Mouse (Mus musculus) liver, adult (tissue): ENCODE measurements at regions not wholly inside any gene's neighbourhood (a gene's known extent, or its start where the extent isn't known, plus 50 kb on each side); places are given as distances from the start of the nearest gene placed in this dataset.

Experiments
- GATA4 ChIP-seq: IDR thresholded peaks from 2 replicates; pipeline ENCODE4 v1.6.1; 2014; ENCODE audit warnings: mild to moderate bottlenecking, low read length; ENCODE audit not compliant: insufficient replicate concordance

DNA sequence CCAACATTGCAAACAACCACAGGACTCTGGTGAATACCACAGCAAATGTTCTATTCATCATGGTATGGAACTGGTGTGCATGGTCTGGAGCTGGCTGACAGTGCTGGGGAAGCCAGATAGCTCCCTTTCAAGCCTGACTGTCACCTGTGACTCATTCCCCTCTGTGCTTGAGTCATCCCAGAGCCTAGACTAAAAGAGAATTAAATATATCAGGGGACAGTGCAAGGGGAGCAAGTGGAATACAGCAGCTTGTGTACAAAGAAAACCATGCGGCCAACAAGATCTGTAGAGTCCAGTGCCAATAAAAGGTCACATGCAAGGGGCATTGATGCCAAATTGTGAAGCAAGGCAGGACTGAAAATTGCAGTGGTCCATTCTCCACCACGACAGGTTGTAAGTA lies 117.7 kb downstream of the Pah start:
- no peak for TF ChIP-seq GATA4

DNA sequence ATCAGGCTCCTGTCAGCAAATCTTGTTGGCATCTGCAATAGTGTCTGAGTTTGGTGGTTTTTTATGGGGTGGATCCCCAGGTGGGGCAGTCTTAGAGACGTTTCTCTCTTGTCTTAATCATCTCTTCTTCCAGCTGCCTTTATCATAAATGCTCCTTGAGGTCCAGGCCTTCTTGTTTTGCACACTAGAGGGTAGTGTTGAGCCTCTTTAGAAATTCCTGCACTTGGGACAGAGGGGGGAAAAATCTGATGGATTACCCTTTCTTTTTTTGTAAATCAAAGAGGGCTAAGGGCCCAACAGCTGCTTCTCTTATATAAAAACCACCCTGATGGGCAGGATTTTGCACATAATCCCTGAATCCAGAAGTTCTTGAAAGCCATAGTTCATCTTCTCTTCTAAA lies 127.5 kb downstream of the Pah start:
- no peak for TF ChIP-seq GATA4

DNA sequence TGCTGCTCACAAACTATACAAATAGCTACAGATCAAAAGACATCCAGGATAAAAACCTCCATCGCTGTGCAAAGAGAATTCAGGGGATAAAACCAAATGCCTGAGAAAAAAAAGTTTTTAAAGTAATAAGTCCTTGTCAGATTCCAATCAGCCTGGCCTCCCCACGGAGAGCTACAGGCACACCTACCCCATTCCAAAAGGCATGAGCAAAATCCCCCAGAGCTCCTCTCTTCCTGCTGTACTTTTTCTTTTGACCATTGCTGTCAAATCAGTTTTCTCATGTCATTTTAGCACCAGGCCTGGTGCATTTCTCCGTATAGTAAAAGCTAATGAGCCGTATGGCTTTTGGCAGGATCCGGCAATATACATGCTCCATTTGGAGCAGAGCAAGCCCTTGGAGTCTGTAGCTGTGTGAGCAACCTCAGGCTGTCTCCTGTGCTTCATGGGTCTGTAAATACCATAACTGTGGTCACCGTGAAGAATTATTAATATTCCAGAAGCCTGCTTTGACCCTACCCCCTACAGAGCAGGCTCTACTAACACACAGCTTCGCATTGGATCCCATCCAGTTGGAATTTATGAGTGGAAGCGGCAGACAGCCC lies 130.6 kb downstream of the Pah start:
- no peak for TF ChIP-seq GATA4

DNA sequence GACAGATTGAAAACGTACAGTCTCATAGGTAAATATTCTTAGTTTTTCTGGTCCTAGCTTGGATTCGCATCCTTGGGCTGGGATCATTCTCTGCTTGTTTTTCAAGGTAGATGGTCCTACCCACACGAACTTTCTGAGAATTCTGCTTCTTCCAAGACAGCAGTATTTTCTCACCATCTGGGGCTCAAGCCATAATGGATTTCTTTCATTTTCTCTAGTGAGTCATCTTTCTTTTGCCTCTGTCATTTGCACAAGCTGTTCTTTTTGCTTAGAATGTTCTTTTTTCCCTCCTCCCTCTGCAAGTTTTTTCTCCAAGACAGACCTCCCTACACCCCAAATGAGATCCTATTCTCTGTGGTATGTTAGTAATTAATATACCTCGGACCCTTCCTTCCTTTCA lies 132.5 kb downstream of the Pah start:
- no peak for TF ChIP-seq GATA4

DNA sequence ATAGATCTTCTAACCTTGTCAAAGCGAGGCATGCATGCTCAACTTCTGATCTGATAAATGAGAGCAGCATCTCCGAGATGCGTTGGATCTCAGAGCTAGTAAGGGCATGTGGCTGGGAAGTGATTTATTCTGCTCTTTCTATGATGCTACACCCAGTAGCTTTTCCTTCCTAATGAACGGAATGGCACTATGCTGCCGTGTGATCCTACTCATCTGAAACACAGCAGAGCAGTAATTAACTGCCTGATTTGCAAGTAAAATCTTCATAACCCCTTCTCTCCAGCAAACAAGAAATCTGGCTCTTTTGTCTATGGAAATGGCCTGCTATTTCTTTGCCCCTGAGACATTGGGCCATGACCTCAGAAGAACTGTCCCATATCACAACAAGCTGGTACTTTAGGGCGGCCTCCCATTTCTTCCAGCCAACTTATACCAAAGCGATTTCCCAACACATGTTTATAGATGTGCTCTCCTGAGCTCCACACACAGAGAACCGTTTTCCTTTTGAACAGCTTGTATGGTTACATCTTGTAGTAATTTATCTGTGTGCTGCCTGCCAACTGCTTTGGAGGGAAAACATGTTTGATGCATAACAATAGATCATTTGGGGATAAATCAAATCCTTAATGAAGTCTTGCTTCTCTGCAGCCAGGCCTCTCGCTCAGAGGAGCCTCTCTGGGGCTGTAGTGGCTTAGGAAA lies 144.6 kb downstream of the Pah start:
- TF ChIP-seq GATA4, result no peak

DNA sequence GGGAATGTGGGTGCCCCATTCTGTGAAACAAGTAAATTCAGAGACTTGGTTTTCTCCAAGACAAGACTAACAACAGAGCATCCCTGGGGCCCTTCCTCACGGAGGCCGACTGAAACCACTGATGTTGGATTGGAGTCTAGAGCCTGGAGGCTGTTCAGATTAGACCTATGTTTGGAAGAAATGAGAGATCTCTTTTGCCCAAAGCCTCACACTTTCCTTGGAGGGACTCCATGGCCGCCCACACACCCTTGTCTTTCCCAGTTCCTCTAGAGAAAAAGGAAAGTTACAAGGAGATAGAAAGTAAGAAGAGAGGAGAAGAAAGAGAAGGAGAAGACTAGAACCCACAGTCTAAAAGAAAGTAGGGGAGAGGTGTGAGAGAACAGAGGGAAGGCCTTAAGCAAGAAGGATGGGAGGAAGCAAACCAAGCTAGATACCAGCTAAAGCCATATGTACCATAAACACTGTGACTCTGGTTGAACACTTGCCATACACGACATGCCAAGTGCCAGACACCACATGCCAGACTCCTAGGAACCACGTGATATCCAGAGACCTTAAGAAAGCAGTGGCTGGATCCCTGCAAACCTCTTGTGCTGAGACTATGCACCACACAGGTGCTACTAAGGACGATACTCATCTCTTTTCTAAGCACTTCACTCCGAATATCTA lies 145.3 kb downstream of the Pah start:
- no peak for TF ChIP-seq GATA4

DNA sequence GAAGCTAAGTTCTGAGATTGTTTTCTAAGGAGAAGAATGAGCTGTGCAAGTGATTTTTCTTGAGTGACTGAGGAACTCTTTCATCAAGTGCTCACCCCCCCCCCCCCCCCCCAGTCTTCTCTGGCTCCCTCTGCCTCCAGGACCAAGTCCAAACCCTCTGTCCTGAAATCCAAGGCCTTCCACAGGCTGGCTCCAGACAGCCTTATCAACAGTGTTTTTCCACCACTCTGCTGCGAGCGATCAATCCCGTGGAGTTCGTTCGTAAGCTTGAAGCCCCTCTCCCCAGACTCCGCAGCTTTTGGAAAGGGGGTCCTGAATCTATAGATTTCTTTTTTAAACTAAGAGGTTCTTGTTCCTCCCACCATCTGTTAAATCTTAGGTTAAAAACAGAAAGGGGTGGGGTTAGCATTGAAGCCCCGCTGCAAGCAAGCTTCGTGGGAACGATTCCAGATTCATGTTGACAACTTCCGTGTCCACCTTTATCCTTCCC lies 146.1 kb downstream of the Pah start:
- no peak for TF ChIP-seq GATA4

DNA sequence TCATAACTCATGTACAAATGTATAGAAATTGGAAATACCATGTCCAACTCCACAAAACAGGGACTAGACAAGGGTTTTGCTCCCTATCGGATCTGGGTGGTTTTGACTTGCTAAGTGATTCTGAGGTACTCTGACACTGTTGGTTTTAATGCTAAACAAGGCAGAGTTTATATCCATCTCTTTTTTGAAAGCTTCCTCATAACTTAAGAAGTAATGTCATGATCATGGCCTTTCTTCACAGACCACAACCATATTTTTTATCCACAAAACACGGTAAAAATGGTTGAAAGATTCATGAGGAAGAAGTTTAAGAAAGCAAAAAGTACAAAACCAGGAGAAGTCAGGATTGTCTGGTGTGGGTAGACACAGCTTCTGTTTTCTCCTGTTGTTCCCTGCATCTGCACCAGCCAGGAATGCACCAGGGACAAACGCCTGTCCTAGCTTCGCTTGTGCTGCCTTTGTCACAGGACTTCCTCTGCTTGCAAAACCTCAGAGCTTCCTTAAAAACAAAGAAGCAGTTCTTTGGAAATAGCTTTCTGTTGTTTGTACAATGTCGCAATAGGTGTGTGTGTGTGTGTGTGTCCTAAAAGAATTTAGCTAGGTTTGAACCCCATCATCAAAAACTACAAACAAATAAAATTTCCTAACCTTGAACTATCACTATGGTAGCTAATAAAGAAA lies 153.3 kb downstream of the Pah start:
- no peak for TF ChIP-seq GATA4

DNA sequence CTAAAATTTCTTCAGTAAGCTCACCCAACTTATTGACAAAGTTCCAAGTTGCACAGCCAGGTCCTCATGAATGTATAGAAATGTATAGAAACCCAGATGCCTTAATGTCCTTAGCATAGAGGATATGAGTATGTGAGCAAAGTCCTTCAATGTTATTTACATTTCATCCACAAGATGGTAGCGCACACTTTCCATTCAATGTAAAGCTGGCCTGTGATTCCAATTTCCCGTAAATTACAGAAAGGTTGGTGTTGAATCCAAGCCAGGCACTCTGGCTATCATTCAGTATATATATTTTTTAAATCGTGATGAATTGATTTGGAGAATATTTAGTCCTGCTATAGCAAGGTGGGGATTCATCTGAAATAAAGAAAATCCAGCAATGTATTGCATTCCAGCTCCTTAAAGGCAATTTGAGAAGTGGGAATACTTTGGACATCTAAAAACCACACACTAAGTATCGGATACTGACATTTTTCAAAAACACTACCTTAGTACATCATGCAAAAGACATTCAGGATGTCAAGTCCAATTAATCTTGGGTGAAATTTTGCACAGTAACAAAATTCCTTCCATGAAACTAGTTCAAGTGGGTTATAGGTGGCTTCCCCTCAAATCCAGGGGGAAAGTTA lies 154.6 kb downstream of the Pah start:
- no peak for TF ChIP-seq GATA4

DNA sequence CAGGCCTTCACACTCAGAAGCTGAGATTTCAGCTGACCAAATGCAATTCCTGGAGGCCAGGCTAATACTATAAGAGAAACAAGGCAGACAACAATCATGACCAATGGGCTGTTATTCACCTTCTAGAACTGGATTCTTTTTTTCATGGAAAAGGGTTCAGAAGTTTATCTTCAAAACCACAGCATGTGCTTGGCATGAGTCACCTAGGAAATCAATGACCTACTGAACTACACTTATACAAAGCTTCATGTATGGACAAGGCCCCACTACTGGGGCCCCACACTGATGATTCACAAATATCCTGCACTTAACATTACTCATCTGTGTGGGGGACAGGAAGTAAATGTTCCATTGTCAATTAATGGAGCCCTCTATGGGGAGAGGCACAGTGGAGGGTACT lies 157.4 kb downstream of the Pah start:
- TF ChIP-seq GATA4, result no peak

DNA sequence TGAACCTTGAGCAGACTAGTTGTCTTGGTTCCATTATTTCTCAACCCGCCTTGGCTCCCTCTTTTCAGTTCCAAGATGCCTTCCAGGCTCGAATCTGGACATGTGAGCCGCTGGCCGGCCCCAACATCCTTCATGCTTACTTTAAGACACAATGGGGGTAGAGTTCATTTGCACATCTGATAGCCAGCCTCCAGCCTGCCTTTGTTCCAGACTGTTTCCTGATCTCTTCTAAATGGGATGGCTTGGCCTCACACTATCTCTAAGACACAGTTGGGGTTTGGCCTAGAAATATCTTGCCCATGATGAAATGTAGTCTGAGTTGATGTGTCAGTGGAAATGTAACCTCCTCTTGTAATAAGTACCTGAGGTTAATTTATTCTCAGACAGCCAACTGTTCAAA lies 164.7 kb downstream of the Pah start:
- TF ChIP-seq GATA4, result no peak

DNA sequence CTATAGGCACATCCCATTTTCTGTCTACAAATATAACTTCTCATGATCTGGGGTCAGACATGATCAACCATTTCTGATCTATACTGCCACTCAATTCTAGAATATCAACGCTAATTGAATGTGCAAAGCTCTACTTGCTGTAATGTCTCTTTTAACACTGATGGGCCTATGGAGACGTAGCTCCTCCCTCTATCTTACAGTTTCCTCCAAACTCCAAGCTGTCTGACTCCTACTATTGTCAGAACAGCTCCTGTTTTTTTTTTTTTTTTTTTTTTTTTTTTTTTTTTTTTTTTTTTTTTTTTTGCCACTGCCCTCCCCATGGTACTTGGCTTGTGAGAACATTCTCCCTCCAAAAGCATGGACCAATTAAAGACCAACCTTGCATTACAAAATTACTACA lies 165.2 kb downstream of the Pah start:
- TF ChIP-seq GATA4, result no peak

DNA sequence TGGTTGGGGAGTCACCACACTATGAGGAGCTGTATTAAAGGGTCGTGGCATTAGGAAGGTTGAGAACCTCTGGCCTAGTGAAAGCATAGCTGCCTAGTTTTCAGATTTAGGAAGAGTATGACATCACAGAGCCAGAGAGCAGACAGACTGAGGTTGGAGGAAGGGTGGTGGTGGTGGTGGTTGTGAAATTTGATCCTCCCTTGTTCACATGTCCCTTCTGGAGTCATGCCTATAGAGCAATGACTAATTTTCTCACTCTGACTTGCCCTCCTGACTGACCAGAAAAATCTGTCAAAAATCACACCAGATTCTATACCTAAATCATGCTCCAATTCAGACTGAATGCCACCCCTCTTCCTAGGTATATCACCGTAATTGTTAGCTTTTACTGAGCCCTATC lies 166.2 kb downstream of the Pah start:
- no peak for TF ChIP-seq GATA4

DNA sequence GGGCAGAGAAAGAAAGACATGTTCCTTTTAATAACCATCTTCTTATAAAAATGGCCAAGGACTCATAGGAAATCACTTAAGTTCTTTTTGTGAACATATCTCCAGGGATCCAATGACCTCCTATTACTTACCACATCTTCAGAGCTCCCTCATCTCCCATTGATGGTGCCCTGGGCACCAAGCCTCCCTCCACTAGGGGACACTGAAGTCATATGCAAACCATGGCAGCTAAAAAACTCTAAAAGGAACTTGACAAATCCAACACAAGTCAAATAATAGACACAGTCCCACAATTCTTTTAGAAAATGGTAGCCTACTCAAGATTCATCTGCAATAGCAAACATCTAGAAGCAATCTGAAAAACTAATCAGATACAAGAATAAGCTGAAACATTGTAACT lies 167.2 kb upstream of the Igf1 start:
- no peak for TF ChIP-seq GATA4

DNA sequence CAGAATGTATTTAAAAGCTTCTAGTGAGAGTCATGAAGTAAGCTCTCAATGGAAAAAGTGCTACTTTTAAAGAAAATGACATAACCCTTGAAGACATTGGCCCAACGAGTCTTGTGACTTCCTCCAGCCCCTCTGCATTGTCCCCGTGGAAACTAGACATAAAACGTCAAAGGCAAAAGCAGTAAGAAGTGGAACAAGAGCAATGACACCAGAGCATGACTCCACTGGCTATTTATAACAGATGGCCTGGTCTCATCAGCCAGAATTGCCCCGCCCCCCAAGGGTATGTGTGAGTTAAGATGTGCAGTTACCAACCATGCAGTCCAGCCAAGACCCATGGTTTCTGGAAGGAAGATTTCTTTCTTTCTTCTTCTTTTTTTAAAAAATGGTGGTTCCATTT lies 161.6 kb upstream of the Igf1 start:
- TF ChIP-seq GATA4, result no peak
